Mouse (Mus musculus): ENCODE results near the gene Olfr1246.
"Not testable (repeated sequence)": the region's sequence is repeated elsewhere in the genome, so short reads cannot be mapped to it uniquely, and the experiment has no call there.

Olfr1246 gene

DNA sequence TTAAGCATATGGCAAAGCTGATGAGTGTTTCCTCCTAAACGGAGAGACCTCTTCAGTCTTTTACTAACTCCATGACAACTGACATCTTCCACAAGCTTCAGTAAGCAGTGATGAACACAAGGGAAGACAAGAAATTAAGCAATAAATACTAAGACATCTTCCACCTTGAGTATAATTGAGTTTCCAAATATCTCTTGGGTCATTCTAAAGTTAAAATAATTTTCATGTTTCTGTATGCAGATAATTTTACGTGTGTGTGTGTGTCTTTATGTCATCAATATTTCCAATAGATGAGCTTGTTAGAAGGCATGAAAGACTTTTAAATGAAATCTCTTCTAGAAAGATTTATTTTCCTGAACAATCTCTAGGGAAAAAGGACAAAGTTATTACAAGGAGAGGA, at the start of gene Olfr1246:
Gene Olfr1246, minus strand, starts transcription at position 101 of the 400 bp plus-strand sequence.
- CTCF ChIA-PET, result no interaction called here

DNA sequence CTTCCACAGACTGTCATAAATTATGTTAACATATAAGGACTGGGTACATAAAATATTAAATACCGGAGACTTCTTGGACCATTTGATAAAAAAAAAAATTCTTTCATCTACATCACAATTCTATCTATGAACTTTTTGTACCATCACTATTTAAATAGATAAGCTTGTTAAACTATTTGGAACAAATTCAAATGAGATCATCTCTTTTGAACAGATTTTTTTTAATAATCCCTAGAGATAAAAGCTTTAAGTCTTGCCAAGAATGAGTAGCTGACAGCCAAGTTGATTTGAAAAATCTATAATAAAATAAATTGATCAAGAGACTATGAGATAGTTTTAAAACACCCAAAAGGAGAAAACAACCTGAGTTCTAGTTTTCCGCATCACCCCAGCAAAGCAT, 41.9 kb upstream of the Olfr1246 start, which contains the start of gene Olfr1249:
Gene Olfr1249, minus strand, starts transcription at position 101 of the 400 bp plus-strand sequence.
- CTCF ChIA-PET, result no interaction called here

DNA sequence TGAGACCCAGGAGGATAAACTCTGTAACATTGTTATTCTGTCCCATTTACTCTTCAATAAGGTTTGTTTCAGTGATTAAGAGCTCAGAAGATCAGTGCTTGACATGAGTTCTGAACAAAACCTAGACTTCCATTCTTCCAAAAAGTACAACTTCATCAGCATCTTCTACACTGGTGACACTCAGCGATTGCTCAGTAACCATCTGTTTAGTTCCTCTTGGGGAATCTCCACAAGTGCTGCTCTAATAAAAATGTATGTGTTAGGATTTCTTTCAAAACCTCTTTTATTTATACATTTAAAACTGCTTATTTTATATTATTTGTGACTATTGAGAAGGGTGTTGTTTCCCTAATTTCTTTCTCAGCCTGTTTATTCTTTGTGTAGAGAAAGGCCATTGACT, 25.2 kb upstream of the Olfr1246 start, which contains the start of gene Olfr1248:
Gene Olfr1248, minus strand, starts transcription at position 101 of the 400 bp plus-strand sequence.
- CTCF ChIA-PET, result not testable (repeated sequence)

DNA sequence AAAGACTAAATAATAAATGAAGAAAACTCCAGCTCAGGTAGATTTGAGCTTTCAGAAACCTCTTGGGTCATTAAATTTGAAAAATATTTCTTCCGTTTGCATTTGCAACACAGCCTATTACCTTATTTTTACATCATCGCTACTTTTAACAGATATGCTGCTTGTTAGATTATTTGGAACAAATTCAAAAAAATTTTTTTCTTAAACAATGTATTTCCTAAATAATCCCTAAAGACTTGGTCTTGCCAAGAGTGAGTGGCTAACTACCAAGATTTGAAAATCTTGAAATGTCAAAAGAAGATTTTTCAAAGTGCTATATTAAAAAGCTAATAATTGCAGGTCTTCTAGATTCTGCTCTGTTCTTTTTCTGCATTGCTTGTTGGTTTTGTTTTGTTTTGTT, 21.1 kb upstream of the Olfr1246 start, which contains the start of gene Olfr1247:
Gene Olfr1247, minus strand, starts transcription at position 101 of the 400 bp plus-strand sequence.
- CTCF ChIA-PET, result no interaction called here

DNA sequence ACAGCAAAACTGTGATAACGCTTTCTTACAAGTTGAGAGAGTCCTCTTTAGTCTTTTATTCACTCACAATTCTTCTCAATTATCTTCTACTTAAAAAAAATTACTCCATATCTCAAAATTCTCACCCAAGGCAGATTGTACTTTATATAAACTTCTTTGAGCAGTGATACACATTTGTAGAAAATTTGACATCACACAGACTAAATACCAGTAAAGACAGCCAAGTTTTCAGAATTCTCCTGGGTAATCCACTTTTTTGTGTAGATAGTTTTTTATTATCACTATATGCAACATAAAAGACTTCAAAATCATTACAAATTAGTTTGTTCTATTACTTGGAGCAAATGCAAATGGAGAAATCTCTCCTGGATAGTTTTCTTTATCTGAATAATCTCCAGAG, 14.6 kb downstream of the Olfr1246 start, which contains the start of gene Olfr1245:
Gene Olfr1245, minus strand, starts transcription at position 101 of the 400 bp plus-strand sequence.
- CTCF ChIA-PET, result no interaction called here

DNA sequence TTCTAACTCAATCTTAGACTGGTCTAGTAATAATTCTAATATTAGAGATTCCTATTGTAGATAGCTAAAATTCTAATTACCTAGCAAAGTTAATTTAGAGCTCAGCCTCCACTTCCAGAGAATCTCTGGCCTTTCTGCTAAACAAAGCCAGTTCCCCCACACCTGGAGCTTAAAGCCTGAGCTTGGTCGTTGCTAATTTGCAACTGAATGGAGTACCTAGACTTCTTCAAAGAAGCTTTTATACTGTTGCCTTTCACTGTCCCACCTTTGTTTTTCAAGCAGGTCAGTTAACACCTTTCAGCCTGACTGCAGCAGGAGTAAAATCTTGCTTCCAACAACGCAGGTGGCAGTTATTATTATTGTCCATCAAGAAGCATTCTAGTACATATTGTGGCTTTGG, 30.3 kb downstream of the Olfr1246 start:
- CTCF ChIA-PET, result not testable (repeated sequence)

DNA sequence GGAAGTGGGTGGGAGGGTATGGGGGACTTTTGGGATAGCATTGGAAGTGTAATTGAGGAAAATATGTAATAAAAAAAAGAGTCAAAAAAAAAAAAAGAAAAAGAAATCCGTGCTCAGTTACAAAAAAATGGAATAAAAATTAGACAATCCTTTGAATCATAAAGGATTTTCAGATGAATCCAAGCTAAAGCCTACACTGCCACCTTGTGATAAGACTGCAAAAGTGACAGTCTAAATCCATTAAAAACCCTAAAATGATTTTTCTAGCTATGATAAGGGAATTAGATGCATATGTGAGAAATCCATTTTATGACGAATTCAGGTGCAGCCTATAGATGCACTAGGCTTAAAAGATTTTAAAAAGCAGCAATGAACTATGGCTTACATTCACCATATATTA, 48.4 kb downstream of the Olfr1246 start:
- CTCF ChIA-PET, result no interaction called here

DNA sequence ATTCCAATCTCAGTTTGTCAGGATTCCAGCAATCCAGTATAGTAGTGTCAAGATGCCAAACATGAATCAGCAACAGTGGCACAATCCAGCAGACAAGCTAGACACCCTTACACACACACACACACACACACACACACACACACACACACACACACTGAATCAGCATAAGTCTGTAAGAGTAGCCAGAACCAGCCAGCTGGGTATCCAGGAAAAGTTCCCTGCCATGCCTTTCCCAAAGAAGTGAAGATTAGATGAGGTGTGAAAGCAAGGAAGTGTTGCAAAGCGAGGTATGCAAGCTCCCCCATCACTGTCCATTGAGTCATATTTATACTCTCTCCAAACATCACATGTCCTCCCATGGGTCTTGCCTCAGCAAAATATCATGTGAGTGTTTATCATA, 53.0 kb downstream of the Olfr1246 start:
- CTCF ChIA-PET, result no interaction called here

All from spleen, embryonic (tissue).